Mouse (Mus musculus) cerebellum, postnatal 14 days (tissue): ENCODE measurements around the gene Bub3.
A peak's percentile ranks its signal among the peaks of the same experiment; 100 is the strongest.

ENCODE experiments used
- DNase-seq, 2 experiments: peaks; one replicate each; pipeline ENCODE4 v3.0.0; 2021; ENCODE audit warnings: mixed read lengths in 2 of 2

The Bub3 gene

GRCm38 (mm10) chr7:131559986-131560696, at the start of gene Bub3:
Gene Bub3 (plus strand): TSS chr7:131560222.
- DNase-seq, result peak; percentile 91 to 94

- DNase-seq, result peak; percentile 90 to 95
Measured at GRCm38 (mm10) chr7:131539979-131540378, 20.0 kb upstream of the Bub3 start.

GRCm38 (mm10) chr7:131541184-131542114, 18.6 kb upstream of the Bub3 start:
- DNase-seq, result peak in 1 of 2 experiments; percentile 20

GRCm38 (mm10) chr7:131542115-131542871, 17.7 kb upstream of the Bub3 start, which contains the start of gene Hmx3:
Gene Hmx3 (plus strand): TSS chr7:131542867.
- peak; percentile 30 to 35 for DNase-seq

- DNase-seq, result peak; percentile 12 to 19
Measured at GRCm38 (mm10) chr7:131542872-131543622, 17.0 kb upstream of the Bub3 start.

- peak; percentile 27 to 30 for DNase-seq
Measured at GRCm38 (mm10) chr7:131543623-131544481, 16.2 kb upstream of the Bub3 start.

GRCm38 (mm10) chr7:131544871-131545270, 15.2 kb upstream of the Bub3 start:
- DNase-seq, result no peak

GRCm38 (mm10) chr7:131545701-131546385, 14.2 kb upstream of the Bub3 start:
- DNase-seq, result peak in 1 of 2 experiments; percentile 20

- no peak for DNase-seq
Measured at GRCm38 (mm10) chr7:131546423-131546822, 13.6 kb upstream of the Bub3 start.

- DNase-seq, result no peak
Measured at GRCm38 (mm10) chr7:131547481-131547880, 12.5 kb upstream of the Bub3 start.

GRCm38 (mm10) chr7:131548473-131548872, 11.5 kb upstream of the Bub3 start, which contains the start of gene Hmx2:
Gene Hmx2 (plus strand): TSS chr7:131548773.
- DNase-seq, result no peak

GRCm38 (mm10) chr7:131551471-131551870, 8.6 kb upstream of the Bub3 start:
- DNase-seq, result no peak

GRCm38 (mm10) chr7:131551931-131552741, 7.9 kb upstream of the Bub3 start:
- peak in 1 of 2 experiments; percentile 7 for DNase-seq

- DNase-seq, result no peak
Measured at GRCm38 (mm10) chr7:131552781-131553180, 7.2 kb upstream of the Bub3 start.

- peak; percentile 33 to 39 for DNase-seq
Measured at GRCm38 (mm10) chr7:131553771-131554175, 6.2 kb upstream of the Bub3 start.

- peak; percentile 28 to 32 for DNase-seq
Measured at GRCm38 (mm10) chr7:131554341-131555180, 5.5 kb upstream of the Bub3 start.

- DNase-seq, result peak; percentile 32 to 47
Measured at GRCm38 (mm10) chr7:131555301-131556081, 4.5 kb upstream of the Bub3 start.

- DNase-seq, result peak in 1 of 2 experiments; percentile 29
Measured at GRCm38 (mm10) chr7:131556116-131556515, 3.9 kb upstream of the Bub3 start.
